Mouse (Mus musculus) c-Kit-positive CD71-negative TER-119-negative erythroid progenitor cells, embryonic 14.5 days (primary cell): ENCODE results near the gene Stra6.
A peak's percentile ranks its signal among the peaks of the same experiment; 100 is the strongest.

Experiments used
- DNase-seq: peaks from one replicate; pipeline ENCODE4 v3.0.0-alpha.2; 2013; ENCODE audit warnings: low read depth

Stra6 gene

DNA sequence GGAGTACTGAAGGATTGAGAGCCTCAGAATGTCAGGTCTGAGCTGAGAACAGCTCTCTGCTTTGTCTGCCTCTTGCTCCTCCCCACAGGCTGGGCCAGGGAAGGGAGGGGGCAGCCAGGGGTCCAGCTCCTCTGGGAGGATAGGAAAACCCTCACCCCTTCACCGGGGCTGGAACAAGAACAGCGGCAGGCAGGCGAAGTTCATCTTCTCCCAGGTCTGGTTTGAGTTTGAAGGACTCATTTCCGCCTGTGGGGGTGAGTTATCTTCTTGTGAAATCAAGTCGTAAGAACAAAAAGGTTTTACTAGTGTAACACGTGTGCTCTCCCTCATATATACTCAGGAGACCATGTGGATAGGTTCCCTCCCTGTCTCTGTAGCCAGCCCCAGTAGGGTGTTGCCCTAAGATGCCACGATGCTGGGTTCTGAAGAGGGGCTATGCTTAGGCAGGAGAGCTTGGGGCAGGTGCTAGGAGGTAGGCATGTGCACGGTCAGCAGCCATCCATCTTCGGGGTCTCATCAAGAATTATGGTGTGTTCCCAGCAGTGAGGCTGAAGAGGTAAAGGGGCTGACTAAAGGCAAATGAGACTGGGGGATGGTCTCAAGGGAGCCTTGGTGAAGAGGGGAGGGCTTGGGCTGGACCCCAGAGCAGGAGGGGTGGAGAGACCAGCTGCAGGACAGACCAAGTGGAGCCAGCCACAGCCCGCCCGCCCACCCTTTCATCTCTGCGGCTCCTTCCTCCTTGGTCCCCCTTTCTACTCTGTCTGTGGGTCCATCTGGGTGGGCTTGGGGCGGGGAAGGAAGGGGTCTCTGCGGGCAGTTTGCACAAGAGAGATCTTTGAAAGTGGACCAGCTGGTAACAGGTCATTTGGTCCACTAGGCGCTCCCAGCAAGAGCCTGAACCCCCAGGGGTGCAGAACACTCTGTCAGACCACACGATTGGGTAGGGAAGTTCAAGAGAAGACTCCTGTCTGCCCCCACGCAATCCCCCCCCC is 70.6 kb downstream of the Stra6 start:
- no peak for DNase-seq

DNA sequence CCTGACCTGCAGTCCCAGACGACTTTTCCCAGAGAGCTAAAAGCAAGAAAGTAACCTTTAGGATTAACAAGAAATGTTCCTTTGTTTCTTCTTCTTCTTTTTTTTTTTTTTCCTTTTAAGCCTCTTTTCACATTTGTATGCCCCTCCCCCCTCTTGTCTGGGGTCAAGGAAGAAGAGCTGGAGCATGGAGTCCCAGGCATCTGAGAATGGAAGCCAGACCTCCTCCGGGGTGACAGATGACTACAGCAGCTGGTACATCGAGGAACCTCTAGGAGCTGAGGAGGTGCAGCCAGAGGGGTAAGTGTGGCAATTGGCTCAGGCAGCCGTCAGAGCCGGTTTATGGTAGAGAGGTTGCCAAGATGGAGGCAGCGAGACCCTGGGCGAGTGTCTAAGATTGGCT is 71.3 kb downstream of the Stra6 start:
- no peak for DNase-seq

DNA sequence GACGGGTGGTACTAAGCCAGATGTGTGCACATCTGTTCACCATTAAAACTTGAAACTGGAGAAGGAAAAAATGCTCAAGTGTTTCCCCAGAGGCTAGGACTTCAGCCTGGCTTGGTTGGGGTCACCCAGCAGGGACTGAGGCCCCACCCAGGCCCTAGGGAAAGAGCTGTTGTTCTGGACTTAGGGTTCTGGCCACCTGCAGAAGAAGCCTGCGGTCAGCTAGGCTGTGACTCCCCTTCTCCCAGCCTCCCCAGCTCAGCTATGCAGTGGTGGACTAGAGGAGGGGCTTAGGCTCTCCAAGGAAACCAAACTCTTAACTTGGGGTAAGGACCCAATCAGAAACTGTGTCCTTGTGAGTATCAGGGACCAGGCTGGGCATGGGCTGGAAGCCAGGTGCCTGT is 72.3 kb downstream of the Stra6 start:
- DNase-seq, result no peak

DNA sequence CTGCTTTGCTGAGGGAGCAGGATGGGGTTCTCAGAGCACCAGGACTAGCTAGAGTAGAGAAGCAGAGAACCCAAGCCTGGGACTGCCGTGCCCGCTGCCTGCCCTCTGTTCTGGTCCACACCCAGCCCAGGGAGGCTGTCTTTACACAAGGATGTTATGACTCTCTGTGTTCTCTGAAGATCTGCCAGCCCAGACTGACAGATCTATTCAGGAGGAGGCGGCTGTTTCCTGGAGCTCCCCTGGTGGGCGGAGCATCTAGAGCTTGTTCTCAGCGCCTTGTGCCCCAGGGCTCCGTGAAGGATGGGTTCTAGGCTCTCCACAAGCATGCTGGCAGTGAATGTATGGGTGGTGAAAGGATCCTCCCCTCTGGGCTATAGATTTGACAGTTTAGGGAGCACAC is 76.4 kb downstream of the Stra6 start:
- no peak for DNase-seq

DNA sequence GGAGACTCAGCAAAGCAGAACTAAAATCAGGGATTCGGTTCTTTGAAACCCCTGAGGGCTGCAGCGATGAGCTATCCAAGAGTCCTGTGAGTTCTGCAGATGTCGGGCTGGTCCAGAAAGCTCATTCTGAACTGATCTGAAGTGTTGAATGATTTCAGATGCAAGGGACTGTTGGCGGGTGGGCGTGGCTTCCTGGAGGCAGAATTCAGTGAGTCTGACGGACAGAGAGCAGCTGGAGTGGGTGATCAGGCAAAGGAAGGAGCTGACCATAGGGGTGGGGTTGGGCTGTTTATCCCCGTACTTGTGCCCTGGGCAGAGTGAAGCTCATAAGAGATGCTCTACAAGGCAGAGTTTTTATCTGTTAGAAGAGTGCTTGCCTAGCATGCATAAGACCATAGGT is 79.8 kb downstream of the Stra6 start:
- DNase-seq, result no peak

DNA sequence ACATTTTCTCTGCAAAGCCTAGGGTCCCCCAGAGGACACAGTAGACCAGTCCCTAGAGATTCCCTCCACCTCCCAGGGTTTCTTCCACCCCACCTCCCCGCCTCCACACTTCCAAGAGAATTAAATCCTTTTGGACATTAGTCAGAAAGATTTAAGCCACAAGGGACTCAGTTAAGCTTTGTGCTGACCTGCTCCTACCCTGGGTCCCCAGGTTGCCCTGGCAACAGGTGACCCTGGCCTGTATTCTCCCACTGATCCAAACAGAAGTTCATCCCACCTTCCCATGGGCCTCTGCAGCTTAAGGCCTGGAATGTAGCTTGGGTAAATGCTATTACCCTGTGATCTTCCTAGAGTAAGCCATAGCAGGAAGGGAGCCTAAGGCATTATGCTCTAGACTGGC is 81.1 kb downstream of the Stra6 start:
- DNase-seq, result no peak

DNA sequence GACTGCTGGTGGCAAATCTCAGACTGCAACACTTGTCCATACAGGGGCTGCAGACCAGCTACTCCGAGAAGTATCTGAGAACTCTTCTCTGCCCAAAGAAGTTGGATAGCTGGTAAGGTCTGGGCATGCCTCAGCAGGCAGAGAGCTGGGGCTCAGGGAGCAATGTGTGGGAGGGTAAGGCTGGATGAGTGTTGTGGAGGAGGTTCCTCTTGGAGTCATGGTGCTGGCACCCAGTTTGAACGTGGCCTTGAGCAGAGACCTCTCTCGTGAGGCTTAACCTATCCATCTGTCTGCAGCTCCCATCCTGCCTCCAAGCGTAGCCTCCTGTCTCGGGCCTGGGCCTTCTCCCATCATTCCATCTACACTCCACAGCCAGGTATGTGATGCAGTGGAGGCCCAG is 81.8 kb downstream of the Stra6 start:
- no peak for DNase-seq

DNA sequence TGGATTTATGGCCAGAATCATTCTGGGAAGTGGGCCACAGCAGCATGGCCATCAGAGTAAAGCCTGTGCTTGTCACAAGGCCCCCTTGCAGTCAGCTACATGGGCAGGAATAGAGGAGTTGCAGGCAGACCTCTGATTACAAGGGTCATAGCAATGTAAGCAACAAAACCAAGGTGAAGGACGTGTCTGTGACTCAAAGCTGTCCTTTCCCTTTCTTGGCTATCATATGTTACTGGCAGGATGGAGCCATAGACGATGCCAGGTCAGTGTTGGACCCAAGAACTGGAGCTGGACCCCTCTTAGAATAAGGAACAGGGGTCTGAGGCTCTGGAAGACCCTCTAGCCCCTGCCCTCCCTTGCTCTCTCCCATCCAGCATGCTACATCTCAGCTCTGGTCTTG is 85.2 kb downstream of the Stra6 start:
- DNase-seq, result no peak

DNA sequence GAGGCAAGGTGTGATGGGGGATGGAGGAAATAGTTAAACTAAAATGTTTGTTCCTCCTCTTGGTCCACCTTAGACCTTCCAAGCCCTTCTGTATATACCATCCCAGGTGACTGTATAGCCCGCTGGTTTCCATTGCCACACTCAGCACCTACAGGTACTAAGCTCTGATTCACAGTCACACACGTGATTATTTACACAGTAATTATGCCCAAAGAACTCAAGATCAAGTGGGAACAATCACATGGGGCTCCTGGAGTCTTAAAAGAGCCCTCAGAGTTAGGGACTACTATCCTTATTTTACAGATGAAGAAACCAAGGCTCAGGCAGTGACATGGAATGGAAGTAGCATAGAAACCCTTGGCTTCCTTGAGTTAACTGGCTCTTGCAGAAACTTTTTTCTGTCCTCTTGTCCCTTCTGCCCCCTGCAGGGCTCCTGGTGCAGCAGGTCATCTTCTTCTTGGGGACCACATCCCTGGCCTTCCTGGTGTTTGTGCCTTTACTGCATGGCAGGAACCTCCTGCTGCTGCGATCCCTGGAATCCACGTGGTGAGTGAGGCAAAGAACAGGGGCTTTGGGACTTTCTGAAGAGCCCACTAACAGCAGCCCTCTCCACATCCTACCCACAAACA is 87.3 kb downstream of the Stra6 start:
- DNase-seq, result no peak

DNA sequence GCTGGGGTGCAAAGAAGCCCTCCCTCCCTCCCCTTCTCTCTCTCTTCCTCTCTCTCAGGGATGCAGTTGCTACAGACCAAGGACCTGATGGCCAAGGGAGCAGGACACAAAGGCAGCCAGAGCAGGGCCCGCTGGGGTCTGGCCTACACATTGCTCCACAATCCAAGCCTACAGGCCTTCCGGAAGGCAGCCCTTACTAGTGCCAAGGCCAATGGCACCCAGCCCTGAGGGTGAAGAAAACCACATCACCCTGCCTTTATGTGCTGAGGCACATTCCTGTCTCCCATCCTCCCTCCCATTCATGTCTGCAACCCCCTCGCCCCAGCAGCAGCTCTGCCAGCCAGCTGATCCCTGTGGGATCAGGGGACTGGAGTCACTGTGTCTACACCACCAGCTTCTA is 89.5 kb downstream of the Stra6 start:
- DNase-seq, result no peak

DNA sequence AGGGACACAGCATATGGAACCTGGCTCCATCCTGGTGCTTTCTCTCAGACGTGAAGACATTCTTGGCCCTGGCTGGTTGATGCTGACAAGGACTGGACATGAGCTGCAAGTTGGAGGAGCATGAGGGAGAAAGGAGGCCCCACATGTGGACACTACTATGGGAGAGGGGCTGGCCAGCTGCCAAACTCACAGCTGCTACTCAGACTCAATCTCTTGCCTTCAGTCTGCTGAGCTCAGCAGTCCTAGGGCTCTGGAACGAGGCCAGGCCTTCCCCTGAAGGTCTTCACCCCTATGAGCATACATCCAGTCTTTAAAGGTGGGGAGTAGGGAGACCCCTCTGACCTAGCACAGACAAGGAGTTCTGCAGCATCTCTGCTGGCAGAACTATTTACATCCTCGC is 91.8 kb downstream of the Stra6 start:
- DNase-seq, result no peak

DNA sequence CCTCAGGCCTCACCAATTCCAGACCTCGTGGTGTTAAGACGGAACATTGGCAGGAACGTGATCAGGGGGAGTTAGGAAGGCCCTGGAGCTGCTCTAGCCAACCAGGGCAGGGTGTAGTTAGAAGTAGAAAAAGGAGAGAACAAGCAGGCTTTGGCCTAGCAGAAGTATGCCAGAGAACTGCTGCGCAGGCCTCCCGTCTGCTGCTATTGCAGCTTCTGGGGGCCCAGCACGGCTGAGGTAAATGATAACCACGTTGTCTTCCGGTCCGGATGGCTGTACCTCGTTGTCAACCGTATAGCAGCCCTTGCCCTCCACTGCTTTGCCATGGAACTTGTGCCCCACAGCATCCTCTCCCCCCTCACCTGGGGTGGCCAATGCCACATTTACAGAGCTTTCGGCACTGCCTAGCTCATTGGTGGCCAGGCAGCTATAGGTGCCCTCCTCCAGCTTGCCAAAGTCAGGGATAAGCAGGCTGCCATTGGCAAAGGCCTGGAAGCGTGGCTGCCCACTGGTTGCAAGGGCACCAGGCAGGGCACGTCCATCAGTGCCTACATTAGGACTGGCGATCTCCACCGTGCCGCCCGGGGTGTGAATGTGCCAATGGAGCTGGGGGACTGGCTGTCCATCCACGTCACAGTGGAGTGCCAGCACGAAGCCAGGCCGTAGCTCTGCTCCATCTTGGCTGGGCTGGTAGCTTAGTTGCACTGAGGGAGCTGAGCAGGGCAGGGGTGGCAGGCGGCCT is 93.4 kb downstream of the Stra6 start:
- no peak for DNase-seq

DNA sequence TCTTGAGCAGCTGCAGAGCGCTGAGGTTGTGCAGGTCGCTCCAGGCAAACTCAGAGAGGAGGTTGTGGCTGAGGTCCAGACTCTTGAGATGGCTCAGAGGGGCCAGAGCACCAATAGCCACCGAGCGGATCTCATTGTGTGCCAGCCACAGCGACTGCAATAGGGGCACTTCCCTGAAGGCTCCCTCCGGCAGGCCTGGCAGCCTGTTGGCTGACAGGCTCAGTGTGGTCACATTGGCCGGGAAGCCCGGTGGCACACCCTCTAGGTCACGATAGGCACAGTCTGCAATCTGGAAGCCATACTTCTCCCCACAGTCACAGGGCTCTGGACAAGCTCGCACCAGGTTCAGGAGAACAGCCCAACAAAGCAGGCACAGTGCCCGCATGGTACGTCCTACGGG is 94.2 kb downstream of the Stra6 start:
- no peak for DNase-seq

DNA sequence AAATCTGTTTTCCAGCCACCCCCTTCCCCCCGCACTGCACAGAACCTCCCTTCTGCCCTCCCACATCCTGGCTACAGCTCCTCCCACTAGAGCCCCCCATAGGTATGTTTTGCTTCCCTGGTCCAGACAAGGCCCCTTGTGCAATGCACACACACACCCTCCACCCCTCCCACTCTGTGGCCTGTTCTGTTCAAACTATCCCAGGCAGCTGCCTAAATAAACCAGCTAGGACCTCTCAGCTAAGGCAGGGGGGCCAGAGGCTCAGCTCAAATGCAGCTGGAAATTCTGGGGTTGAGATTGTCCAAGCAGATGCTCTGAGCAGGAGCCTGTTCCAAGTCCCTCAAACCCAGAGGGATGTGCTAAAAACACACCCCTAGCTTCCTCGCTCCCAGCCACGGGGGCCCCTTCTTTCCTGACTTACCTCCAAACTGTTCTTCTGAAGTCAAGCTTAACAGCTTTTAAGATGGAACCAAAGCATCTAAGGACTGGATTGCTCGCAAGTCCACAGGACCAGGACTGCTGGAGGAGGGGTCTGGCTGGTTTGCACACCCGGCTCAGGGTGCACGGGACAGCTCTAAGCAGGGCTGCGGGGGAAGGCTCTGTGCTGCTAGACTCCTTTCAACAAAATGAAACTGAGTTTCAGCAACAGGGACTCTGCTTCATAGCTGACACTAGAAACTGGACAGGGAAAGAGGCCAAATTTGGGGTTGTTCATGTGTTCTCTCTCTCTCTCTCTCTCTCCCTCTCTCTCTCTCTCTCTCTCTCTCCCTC is 95.1 kb downstream of the Stra6 start:
- DNase-seq, result no peak

DNA sequence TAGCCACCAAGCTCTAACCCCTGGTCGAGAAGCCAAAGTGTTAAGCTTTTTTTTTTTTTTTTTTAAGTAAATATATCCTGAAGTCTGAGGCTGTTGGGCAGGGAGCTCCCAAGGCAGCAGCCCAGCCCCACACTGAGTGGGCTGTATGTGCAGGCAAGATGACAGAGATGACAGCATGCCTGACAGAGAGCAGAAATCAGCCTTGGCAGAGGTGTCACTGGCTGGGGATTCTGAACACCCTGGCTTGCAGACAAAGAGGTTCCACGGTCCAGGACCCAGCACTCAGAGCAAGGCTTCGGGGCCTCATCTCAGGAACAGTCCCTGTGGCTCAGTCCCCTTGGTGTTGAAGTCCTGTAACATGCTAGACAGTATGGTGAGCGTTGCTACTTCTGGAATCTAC is 96.3 kb downstream of the Stra6 start:
- DNase-seq, result no peak

DNA sequence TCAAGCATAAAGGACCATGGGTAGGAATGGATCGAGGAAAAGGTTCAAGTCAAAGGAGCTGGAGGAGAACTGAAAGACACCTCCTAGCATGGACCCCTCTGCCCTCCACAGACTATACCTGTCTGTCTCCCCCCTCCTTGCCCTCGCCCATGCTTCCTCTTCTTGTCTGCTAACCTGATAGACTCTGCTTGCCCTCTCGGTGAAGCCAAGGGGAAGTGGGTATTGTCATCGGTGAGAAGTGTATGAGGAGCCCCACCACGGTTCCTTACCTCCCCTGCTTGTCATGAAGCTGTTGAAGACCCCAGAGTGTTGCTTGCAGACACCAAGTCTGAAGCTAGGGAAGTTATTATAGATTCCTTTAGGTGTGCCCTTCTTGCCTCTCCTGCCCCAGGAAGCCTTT is 96.7 kb downstream of the Stra6 start:
- DNase-seq, result peak; percentile 7

DNA sequence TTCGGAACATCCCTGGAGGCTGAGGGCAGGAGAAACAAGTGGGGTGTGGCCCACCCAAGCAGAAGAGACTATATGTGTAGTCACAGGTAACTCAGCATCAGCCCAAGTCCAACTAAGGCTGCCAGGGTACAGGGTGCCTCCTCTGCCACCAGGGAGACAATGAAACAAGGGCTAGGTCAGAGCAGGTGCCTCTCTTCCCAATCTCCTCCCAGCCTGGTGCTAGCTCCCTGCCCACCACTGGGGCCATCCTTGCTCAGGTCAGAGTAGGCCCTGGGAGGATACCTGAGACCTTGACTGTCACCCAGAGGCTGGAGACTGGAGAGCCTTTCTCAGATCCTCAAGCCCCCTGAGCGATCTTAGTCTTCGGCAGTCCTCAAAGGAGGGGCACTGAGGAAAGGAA is 98.6 kb downstream of the Stra6 start:
- no peak for DNase-seq

DNA sequence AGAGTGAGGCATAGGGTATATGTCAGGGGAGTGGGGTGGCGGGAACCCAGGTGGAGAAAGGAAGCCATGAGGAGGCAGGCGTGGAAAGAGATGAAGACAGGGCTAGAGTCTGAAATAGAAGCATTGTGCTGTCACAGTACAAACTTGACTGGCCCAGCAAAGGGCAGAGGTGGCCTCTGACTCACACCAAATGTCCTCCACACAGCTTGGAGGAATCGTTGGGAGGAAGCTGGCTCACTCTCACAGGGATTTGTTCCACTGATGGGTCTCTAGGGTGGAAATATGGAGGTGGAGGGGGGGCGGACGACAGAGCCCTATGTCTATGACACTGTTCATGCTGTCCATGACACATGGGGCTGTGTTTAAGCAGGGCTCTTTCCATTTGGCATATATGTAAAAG is 99.6 kb downstream of the Stra6 start:
- no peak for DNase-seq

DNA sequence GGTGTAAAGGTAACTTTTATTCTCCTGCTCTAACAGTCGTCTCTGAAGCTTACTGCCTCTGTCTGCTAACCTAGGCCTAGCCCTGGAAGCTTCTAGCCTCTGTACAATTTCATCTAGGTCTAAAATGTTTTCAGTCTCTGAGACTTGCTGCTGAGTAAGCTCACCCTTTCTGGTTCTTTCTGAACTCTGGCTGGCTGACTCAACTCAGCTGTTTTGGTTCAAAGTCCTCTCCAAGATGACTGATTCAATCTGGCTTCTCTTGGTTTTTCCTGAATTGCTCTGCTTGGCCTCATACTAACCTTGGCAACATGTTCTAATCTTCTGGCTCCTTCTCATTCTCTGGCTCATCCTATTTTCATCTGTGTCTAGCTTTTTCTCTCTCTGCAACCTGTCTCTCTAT is 102.2 kb downstream of the Stra6 start:
- DNase-seq, result no peak

DNA sequence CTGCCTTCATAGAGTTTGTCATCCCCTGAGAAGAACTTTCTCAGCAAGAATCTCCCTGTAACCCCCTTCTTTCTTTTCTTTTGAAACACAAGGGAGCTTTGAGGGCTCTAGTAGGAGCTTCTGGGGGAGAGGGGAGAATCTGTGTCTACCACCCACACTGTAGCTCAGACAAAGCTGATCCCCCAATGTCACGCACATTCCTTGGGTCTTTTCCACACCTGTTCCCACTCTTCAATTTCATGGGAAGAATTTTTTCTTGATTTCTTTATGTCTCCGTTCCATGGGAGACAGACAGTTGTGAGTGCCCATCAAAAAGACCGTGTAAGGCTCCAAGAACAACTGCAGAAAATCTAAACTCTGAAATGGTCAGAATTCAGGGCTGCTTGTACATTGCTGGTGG is 105.3 kb downstream of the Stra6 start:
- DNase-seq, result no peak

DNA sequence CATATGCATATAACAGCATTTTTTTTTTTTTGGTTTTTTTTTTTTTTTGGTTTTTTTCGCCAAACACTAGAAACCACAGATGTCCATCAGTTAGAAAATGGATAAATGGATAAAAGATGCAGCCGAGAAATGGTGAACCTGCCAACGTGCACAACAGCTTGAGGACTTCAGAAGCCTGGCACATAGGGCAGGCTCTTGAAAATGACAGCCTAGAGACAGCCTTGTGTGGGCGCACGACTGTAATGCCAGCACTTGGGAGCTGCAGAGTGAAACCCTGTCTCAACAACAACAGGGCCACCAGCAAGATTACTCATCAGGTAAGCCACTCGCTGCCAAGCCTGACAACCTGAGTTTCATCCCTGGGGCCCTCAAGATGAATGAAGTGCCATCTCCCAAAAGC is 105.8 kb downstream of the Stra6 start:
- DNase-seq, result no peak

DNA sequence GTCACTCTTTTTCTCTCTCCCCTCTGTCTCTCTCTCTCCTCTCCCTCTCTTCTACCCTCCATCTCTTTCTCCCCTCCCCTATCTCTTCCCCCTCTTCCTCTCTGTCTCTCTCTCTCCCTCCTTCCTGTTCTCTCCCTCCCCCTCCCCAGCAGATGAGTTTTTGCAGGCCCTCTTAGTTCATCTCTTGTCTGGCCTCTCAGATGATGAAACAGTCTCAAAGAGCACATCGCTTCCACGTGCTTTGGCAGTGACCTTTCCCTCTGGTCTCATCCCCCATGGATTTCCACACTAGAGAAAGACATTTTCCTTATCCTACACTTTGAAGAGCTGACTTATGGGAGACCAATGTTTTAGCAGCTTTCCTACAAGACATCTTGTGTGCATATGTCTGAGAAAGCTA is 109.3 kb downstream of the Stra6 start:
- no peak for DNase-seq
